Mouse (Mus musculus) liver, embryonic 15.5 days (tissue): ENCODE results near the gene A930017K11Rik. TPM values are rescaled to one million over a fixed set of nuclear protein-coding genes. Genes with fewer than 3 reads are reported as not detected.

Experiments used
- ATAC-seq: fragments of 200-750 bp; cut with Nextera tagmentation; 2 replicates; pipeline ENCODE4 v1.8.0; 2017; ENCODE audit warnings: moderate number of reproducible peaks, mild to moderate bottlenecking, moderate library complexity; ENCODE audit not compliant: insufficient read depth
- H3K27ac ChIP-seq: fragments of 300-500 bp; sonication (generic); replicated peaks from 2 replicates; pipeline ENCODE4 v1.5.1; 2015; ENCODE audit warnings: mild to moderate bottlenecking, inconsistent platforms
- H3K27me3 ChIP-seq: fragments of 300-500 bp; sonication (generic); 2 replicates; pipeline ENCODE4 v1.6.1; 2015; ENCODE audit warnings: mild to moderate bottlenecking, inconsistent platforms
- H3K36me3 ChIP-seq: fragments of 300-500 bp; sonication (generic); replicated peaks from 2 replicates; pipeline ENCODE4 v1.6.1; 2015; ENCODE audit warnings: moderate library complexity, mild to moderate bottlenecking, inconsistent platforms
- H3K4me1 ChIP-seq: fragments of 300-500 bp; sonication (generic); replicated peaks from 2 replicates; pipeline ENCODE4 v1.6.1; 2015; ENCODE audit warnings: inconsistent platforms
- H3K4me2 ChIP-seq: fragments of 300-500 bp; sonication (generic); 2 replicates; pipeline ENCODE4 v1.6.1; 2015; ENCODE audit warnings: moderate library complexity, mild to moderate bottlenecking, inconsistent platforms
- H3K4me3 ChIP-seq: fragments of 300-500 bp; sonication (generic); replicated peaks from 2 replicates; pipeline ENCODE4 v1.5.1; 2015; ENCODE audit warnings: mild to moderate bottlenecking, inconsistent platforms
- H3K9ac ChIP-seq: fragments of 300-500 bp; sonication (generic); 2 replicates; pipeline ENCODE4 v1.6.1; 2015; ENCODE audit warnings: moderate library complexity, mild to moderate bottlenecking, inconsistent platforms
- H3K9me3 ChIP-seq: fragments of 300-500 bp; sonication (generic); replicated peaks from 2 replicates; pipeline ENCODE4 v1.6.1; 2016; ENCODE audit warnings: inconsistent platforms
- WGBS: fragments of 180-500 bp; shearing (Covaris S2); methylation state at CpG from one replicate; pipeline ENCODE4 v1.1.7; 2015; ENCODE audit warnings: mixed read lengths; ENCODE audit not compliant: insufficient replicate concordance; 5-methylcytosine and 5-hydroxymethylcytosine counted together
- polyA plus RNA-seq: library from polyadenylated mRNA; unstranded; fragments of >200 nt; fragmentation: Nextera tagmentation; extraction: Ambion mirVana; gene quantifications from 2 replicates; pipeline ENCODE4 v1.2.1, GENCODE M21; 2015

Gene A930017K11Rik
- polyA plus RNA-seq, 1 experiment from 2014 or later, result 0.23 TPM

DNA sequence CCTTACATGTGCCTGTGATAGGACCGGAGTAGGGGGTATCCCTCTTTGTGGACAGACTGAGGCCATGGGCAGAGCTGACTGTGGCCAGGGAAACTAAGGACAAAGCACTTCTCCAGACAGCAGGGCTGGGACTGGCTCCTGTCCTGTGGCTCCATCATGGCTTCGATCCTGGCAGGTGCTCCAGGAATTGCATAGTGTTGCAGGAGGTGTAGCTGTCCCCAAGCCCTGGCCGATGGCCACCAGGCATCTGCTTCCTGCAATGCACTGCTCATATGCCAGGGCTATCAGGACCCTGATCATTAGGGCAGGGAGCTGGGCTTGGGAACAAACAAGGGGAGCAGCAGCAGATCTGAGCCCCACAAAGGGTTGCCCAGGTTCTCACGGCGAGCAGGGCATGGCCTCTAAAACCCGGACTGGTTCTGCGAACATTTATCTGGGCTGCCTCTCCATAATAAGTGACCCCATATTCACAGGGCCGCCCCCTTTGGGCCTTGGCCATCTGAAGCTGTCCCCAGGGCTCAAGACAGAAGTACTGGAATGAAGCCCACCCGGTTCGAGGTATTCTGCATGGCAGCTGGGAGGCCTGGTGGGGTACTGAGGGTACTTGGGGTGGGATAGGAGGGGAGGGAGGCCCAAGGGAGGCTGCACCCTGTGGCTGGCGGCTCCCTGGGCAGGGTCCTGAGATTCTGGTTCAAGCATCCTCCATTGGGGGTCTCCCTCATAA is 6.6 kb upstream of the A930017K11Rik start:
- 88% methylated on average over 11 of the region's 11 CpGs for WGBS
- Histone ChIP-seq H3K27ac (peak overlapping the region; percentile 10; the same call in 1 of the 2 replicates), H3K36me3 (peaks cover 44% of the 10 kb centered on the region), H3K27me3 (peaks cover 7% of the 10 kb centered on the region), H3K4me3 (no peak overlapping the region), H3K4me1 (peaks cover 52% of the 10 kb centered on the region), H3K9ac (no peak overlapping the region), H3K9me3 (no peaks in the 10 kb centered on the region), H3K4me2 (no peak overlapping the region)
- ATAC-seq, result no peak

- ATAC-seq, result no peak
- Histone ChIP-seq H3K9me3 (no peaks in the 10 kb centered on the region), H3K27me3 (peaks cover 20% of the 10 kb centered on the region), H3K36me3 (peaks cover 33% of the 10 kb centered on the region), H3K27ac (peak overlapping the region; percentile 10; the same call in 1 of the 2 replicates), H3K4me2 (no peak overlapping the region), H3K4me3 (no peak overlapping the region), H3K4me1 (peaks cover 40% of the 10 kb centered on the region), H3K9ac (no peak overlapping the region)
- 87% methylated on average over 14 of the region's 14 CpGs for WGBS
These were observed 5.3 kb upstream of the A930017K11Rik start for GRCm38 (mm10) chr17:25957586-25958051.

DNA sequence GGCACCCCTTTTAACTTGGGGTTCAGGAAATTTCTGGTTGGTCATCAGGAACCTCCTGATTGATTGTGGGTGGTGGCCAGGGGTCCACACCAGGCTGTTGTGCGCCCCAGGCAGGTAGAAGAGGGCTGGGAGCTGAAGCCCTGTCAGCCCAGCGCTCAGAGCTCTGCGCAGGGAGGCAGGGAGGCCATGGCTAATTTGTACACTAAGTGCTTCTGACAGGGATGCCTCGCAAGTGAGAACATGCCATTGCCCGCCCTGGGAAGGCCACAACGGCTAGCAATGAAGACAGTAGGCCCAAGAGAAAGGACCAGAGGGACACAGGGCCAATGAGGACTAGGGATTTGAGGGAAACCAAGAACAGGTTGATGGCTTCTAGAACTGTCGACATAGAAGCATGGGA is 4.3 kb upstream of the A930017K11Rik start:
- peak overlapping the region; percentile 11 for H3K27ac ChIP-seq
- ATAC-seq, result no peak
- 82% methylated on average over 7 of the region's 7 CpGs for WGBS

GRCm38 (mm10) chr17:25956201-25956600 is 3.8 kb upstream of the A930017K11Rik start:
- Histone ChIP-seq H3K9ac (no peak overlapping the region), H3K27me3 (peaks cover 35% of the 10 kb centered on the region), H3K27ac (0 out of 2 replicates have a peak overlapping the region, but pooled peaks have one; percentile 11), H3K4me3 (no peak overlapping the region), H3K4me2 (no peak overlapping the region), H3K4me1 (peaks cover 41% of the 10 kb centered on the region), H3K36me3 (peaks cover 29% of the 10 kb centered on the region), H3K9me3 (no peaks in the 10 kb centered on the region)
- no peak for ATAC-seq
- 79% methylated on average over 7 of the region's 7 CpGs for WGBS

More for the DNA sequence above, 4.3 kb upstream of the A930017K11Rik start:
- Histone ChIP-seq H3K36me3 (peaks cover 29% of the 10 kb centered on the region), H3K4me1 (peaks cover 40% of the 10 kb centered on the region), H3K9me3 (no peaks in the 10 kb centered on the region), H3K4me2 (no peak overlapping the region), H3K4me3 (no peak overlapping the region), H3K27me3 (peaks cover 30% of the 10 kb centered on the region), H3K9ac (no peak overlapping the region)

GRCm38 (mm10) chr17:25955736-25956135 is 3.4 kb upstream of the A930017K11Rik start:
- Histone ChIP-seq H3K4me2 (no peak overlapping the region), H3K27me3 (peaks cover 39% of the 10 kb centered on the region), H3K9ac (no peak overlapping the region), H3K4me3 (no peak overlapping the region), H3K4me1 (peaks cover 41% of the 10 kb centered on the region), H3K27ac (no peak overlapping the region), H3K9me3 (no peaks in the 10 kb centered on the region), H3K36me3 (peaks cover 29% of the 10 kb centered on the region)
- WGBS, result 59% methylated on average over 3 of the region's 3 CpGs
- ATAC-seq, result no peak

DNA sequence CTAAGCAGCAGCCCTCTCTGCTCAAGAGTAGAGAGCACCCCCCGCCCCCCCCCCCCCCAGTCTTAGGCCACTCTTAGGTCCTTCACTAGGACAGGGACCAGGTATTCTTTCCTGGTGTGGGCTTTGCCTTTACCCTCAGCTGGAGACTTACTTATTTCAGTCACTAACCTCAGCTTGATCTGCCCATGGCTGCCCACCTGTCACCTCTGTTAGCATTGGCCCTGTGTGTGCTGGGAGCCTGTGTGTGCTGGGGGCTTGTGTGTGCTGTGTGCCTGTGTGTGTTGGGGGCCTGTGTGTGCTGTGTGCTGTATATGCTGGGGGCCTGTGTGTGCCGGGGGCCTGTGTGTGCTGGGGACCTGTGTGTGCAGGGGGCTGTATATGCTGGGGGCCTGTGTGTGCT is 2.3 kb upstream of the A930017K11Rik start:
- Histone ChIP-seq H3K27me3 (peaks cover 50% of the 10 kb centered on the region), H3K9ac (no peak overlapping the region), H3K9me3 (no peaks in the 10 kb centered on the region), H3K4me3 (no peak overlapping the region), H3K36me3 (peaks cover 19% of the 10 kb centered on the region), H3K4me1 (peaks cover 40% of the 10 kb centered on the region), H3K27ac (no peak overlapping the region), H3K4me2 (no peak overlapping the region)
- WGBS, result 71% methylated on average over 2 of the region's 2 CpGs
- ATAC-seq, result no peak

DNA sequence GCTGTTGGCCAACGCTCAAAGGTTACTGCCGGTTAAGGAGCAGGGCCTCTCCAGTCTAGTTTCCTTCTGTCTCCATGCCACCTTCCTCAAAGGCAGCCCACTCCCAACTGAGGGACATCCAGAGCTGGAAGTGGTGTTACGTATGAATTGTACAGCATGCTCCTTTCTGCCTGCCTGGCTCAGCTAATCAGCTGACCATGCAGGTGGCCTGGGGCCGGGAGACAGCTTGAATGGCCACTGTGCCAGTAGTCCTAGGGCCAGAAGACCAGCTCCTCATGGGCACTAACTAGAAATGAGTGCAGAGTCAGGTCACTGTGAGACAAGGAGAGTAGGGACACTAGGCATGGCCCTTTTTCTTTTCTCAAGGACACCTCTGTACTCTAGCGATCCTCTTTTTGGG is 796 bp upstream of the A930017K11Rik start:
- peaks cover 39% of the 10 kb centered on the region for H3K4me1 ChIP-seq
- H3K4me3 ChIP-seq, result no peak overlapping the region
- H3K4me2 ChIP-seq, result no peak overlapping the region
- H3K27ac ChIP-seq, result no peak overlapping the region
- H3K27me3 ChIP-seq, result peaks cover 59% of the 10 kb centered on the region
- H3K9me3 ChIP-seq, result no peaks in the 10 kb centered on the region
- peaks cover 4% of the 10 kb centered on the region; the same call in 1 of the 2 replicates for H3K36me3 ChIP-seq
- no peak overlapping the region for H3K9ac ChIP-seq
- ATAC-seq, result no peak
- 75% methylated on average over 5 of the region's 5 CpGs for WGBS

GRCm38 (mm10) chr17:25951225-25951802 is 1.1 kb downstream of the A930017K11Rik start:
- Histone ChIP-seq H3K9me3 (no peaks in the 10 kb centered on the region), H3K4me3 (peak overlapping the region; percentile 49), H3K4me2 (peak overlapping the region; percentile 74), H3K27me3 (peaks cover 59% of the 10 kb centered on the region), H3K27ac (no peak overlapping the region), H3K4me1 (peaks cover 56% of the 10 kb centered on the region), H3K36me3 (no peaks in the 10 kb centered on the region), H3K9ac (peak overlapping the region; percentile 25; the same call in 1 of the 2 replicates)
- no peak for ATAC-seq
- 2% methylated on average over 33 of the region's 33 CpGs for WGBS

- peaks cover 59% of the 10 kb centered on the region for H3K27me3 ChIP-seq
- H3K4me2 ChIP-seq, result peak overlapping the region; percentile 74
- no peaks in the 10 kb centered on the region for H3K36me3 ChIP-seq
- WGBS, result 0% methylated on average over 3 of the region's 3 CpGs
- no peak overlapping the region for H3K9ac ChIP-seq
- no peaks in the 10 kb centered on the region for H3K9me3 ChIP-seq
- ATAC-seq, result no peak
- H3K27ac ChIP-seq, result no peak overlapping the region
- peak overlapping the region; percentile 49; the same call in 1 of the 2 replicates for H3K4me3 ChIP-seq
- peaks cover 57% of the 10 kb centered on the region for H3K4me1 ChIP-seq
These were observed 1.7 kb downstream of the A930017K11Rik start for GRCm38 (mm10) chr17:25950706-25951105.

DNA sequence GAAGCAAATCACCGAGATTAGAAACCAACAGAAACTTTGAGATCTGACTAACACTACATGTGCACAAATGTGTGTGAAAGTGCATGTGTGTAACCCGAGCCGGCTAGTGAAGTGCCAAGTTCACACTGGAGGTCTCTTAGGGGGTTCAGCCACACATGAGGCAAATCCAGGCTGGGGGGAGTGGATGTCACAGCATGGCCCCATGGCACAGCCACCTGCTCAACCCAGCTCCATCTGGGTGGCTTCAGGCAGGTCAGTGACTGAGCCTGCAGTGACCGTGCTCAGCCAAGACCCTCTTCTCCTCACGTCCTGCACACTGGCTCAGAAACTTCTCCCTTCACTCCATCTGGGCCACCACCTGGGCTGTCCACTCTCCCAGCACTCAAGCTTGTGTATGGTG is 2.4 kb downstream of the A930017K11Rik start:
- Histone ChIP-seq H3K4me3 (no peak overlapping the region), H3K9me3 (no peaks in the 10 kb centered on the region), H3K9ac (no peak overlapping the region), H3K27me3 (peaks cover 59% of the 10 kb centered on the region), H3K36me3 (no peaks in the 10 kb centered on the region), H3K4me2 (no peak overlapping the region), H3K4me1 (peaks cover 64% of the 10 kb centered on the region), H3K27ac (no peak overlapping the region)
- 75% methylated on average over 5 of the region's 5 CpGs for WGBS
- ATAC-seq, result no peak

DNA sequence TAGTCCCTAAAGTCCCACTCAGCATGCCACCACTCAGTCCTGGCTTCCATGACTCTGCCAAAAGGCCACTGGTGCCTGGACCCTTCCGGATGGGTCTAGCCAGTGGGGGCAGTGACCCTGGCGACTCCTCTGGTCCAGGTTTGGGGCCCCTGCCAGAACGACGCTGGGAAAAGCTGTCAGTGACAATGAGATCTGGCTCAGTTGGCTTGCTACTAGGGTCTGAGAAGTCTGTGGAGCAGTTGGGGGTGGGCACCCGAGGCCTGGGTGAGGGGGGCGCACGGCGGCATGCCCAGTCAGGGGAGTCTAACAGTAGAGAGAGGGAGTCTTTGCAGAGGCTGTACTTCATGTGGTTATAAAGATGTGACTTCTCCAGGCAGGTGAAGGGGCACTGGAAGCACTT is 4.3 kb downstream of the A930017K11Rik start:
- Histone ChIP-seq H3K9me3 (no peaks in the 10 kb centered on the region), H3K36me3 (no peaks in the 10 kb centered on the region), H3K27ac (peak overlapping the region; percentile 99), H3K27me3 (peaks cover 43% of the 10 kb centered on the region), H3K9ac (peak overlapping the region; percentile 69), H3K4me1 (peaks cover 83% of the 10 kb centered on the region), H3K4me3 (no peak overlapping the region), H3K4me2 (peak overlapping the region; percentile 79; the same call in 1 of the 2 replicates)
- WGBS, result 73% methylated on average over 8 of the region's 8 CpGs
- ATAC-seq, result no peak
